Mouse (Mus musculus): ENCODE data around the gene Zeb2.

Zeb2 gene

GRCm38 (mm10) chr2:45094371-45094967, 22.7 kb downstream of the Zeb2 start:
- no peaks in the 10 kb centered on the region for H3K27me3 ChIP-seq (ENCODE audit: control insufficient read depth, insufficient read depth, low read length, poor library complexity, severe bottlenecking)

GRCm38 (mm10) chr2:45093479-45093878, 23.7 kb downstream of the Zeb2 start:
- Histone ChIP-seq H3K27me3 (ENCODE audit: control insufficient read depth, insufficient read depth, low read length, poor library complexity, severe bottlenecking) (no peaks in the 10 kb centered on the region), H3K36me3 (ENCODE audit: control insufficient read depth, insufficient read depth, low read length, poor library complexity, severe bottlenecking) (peaks cover 4% of the 10 kb centered on the region; the same call in 1 of the 2 replicates)
- no peak for DNase-seq (ENCODE audit: low read depth, low spot score)

More at GRCm38 (mm10) chr2:45094371-45094967, 22.7 kb downstream of the Zeb2 start:
- no peak for DNase-seq (ENCODE audit: low read depth, low spot score)
- H3K36me3 ChIP-seq (ENCODE audit: control insufficient read depth, insufficient read depth, low read length, poor library complexity, severe bottlenecking), result peaks cover 5% of the 10 kb centered on the region; the same call in 1 of the 2 replicates

GRCm38 (mm10) chr2:45092654-45093053, 24.5 kb downstream of the Zeb2 start:
- Histone ChIP-seq H3K27me3 (ENCODE audit: control insufficient read depth, insufficient read depth, low read length, poor library complexity, severe bottlenecking) (no peaks in the 10 kb centered on the region), H3K36me3 (ENCODE audit: control insufficient read depth, insufficient read depth, low read length, poor library complexity, severe bottlenecking) (peaks cover 4% of the 10 kb centered on the region; the same call in 1 of the 2 replicates)
- no peak for DNase-seq (ENCODE audit: low read depth, low spot score)

GRCm38 (mm10) chr2:45090529-45091297, 26.5 kb downstream of the Zeb2 start:
- no peaks in the 10 kb centered on the region; the same call in 1 of the 2 replicates for H3K36me3 ChIP-seq (ENCODE audit: control insufficient read depth, insufficient read depth, low read length, poor library complexity, severe bottlenecking)
- no peaks in the 10 kb centered on the region for H3K27me3 ChIP-seq (ENCODE audit: control insufficient read depth, insufficient read depth, low read length, poor library complexity, severe bottlenecking)
- no peak for DNase-seq (ENCODE audit: low read depth, low spot score)

- no peak for DNase-seq (ENCODE audit: low read depth, low spot score)
- H3K36me3 ChIP-seq (ENCODE audit: control insufficient read depth, insufficient read depth, low read length, poor library complexity, severe bottlenecking), result no peaks in the 10 kb centered on the region; the same call in 1 of the 2 replicates
- H3K27me3 ChIP-seq (ENCODE audit: control insufficient read depth, insufficient read depth, low read length, poor library complexity, severe bottlenecking), result no peaks in the 10 kb centered on the region
These were observed 28.0 kb downstream of the Zeb2 start for GRCm38 (mm10) chr2:45089251-45089530.

GRCm38 (mm10) chr2:45088435-45089250, 28.6 kb downstream of the Zeb2 start:
- Histone ChIP-seq H3K27me3 (ENCODE audit: control insufficient read depth, insufficient read depth, low read length, poor library complexity, severe bottlenecking) (no peaks in the 10 kb centered on the region), H3K36me3 (ENCODE audit: control insufficient read depth, insufficient read depth, low read length, poor library complexity, severe bottlenecking) (no peaks in the 10 kb centered on the region; the same call in 1 of the 2 replicates)
- DNase-seq (ENCODE audit: low read depth, low spot score), result no peak

- Histone ChIP-seq H3K36me3 (ENCODE audit: control insufficient read depth, insufficient read depth, low read length, poor library complexity, severe bottlenecking) (no peaks in the 10 kb centered on the region; the same call in 1 of the 2 replicates), H3K27me3 (ENCODE audit: control insufficient read depth, insufficient read depth, low read length, poor library complexity, severe bottlenecking) (no peaks in the 10 kb centered on the region)
- DNase-seq (ENCODE audit: low read depth, low spot score), result no peak
These were observed 30.0 kb downstream of the Zeb2 start for GRCm38 (mm10) chr2:45087208-45087607.

- Histone ChIP-seq H3K36me3 (ENCODE audit: control insufficient read depth, insufficient read depth, low read length, poor library complexity, severe bottlenecking) (no peaks in the 10 kb centered on the region; the same call in 1 of the 2 replicates), H3K27me3 (ENCODE audit: control insufficient read depth, insufficient read depth, low read length, poor library complexity, severe bottlenecking) (no peaks in the 10 kb centered on the region)
- no peak for DNase-seq (ENCODE audit: low read depth, low spot score)
These were observed 31.5 kb downstream of the Zeb2 start for GRCm38 (mm10) chr2:45085653-45086052.

GRCm38 (mm10) chr2:45083042-45083441, 34.2 kb downstream of the Zeb2 start:
- Histone ChIP-seq H3K27me3 (ENCODE audit: control insufficient read depth, insufficient read depth, low read length, poor library complexity, severe bottlenecking) (no peaks in the 10 kb centered on the region), H3K36me3 (ENCODE audit: control insufficient read depth, insufficient read depth, low read length, poor library complexity, severe bottlenecking) (no peaks in the 10 kb centered on the region; the same call in 1 of the 2 replicates)
- DNase-seq (ENCODE audit: low read depth, low spot score), result no peak

- no peaks in the 10 kb centered on the region for H3K27me3 ChIP-seq (ENCODE audit: control insufficient read depth, insufficient read depth, low read length, poor library complexity, severe bottlenecking)
- DNase-seq (ENCODE audit: low read depth, low spot score), result no peak
These were observed 35.6 kb downstream of the Zeb2 start for GRCm38 (mm10) chr2:45081559-45081958.

GRCm38 (mm10) chr2:45077938-45078487, 39.2 kb downstream of the Zeb2 start:
- H3K36me3 ChIP-seq (ENCODE audit: control insufficient read depth, insufficient read depth, low read length, poor library complexity, severe bottlenecking), result no peaks in the 10 kb centered on the region
- DNase-seq (ENCODE audit: low read depth, low spot score), result no peak
- no peaks in the 10 kb centered on the region for H3K27me3 ChIP-seq (ENCODE audit: control insufficient read depth, insufficient read depth, low read length, poor library complexity, severe bottlenecking)

More at GRCm38 (mm10) chr2:45081559-45081958, 35.6 kb downstream of the Zeb2 start:
- no peaks in the 10 kb centered on the region for H3K36me3 ChIP-seq (ENCODE audit: control insufficient read depth, insufficient read depth, low read length, poor library complexity, severe bottlenecking)

- DNase-seq (ENCODE audit: low read depth, low spot score), result no peak
- Histone ChIP-seq H3K36me3 (ENCODE audit: control insufficient read depth, insufficient read depth, low read length, poor library complexity, severe bottlenecking) (no peaks in the 10 kb centered on the region), H3K27me3 (ENCODE audit: control insufficient read depth, insufficient read depth, low read length, poor library complexity, severe bottlenecking) (no peaks in the 10 kb centered on the region)
These were observed 39.8 kb downstream of the Zeb2 start for GRCm38 (mm10) chr2:45077383-45077782.

- H3K27me3 ChIP-seq (ENCODE audit: control insufficient read depth, insufficient read depth, low read length, poor library complexity, severe bottlenecking), result no peaks in the 10 kb centered on the region
- no peak for DNase-seq (ENCODE audit: low read depth, low spot score)
These were observed 44.2 kb downstream of the Zeb2 start for GRCm38 (mm10) chr2:45073025-45073424.

GRCm38 (mm10) chr2:45071296-45071695, 45.9 kb downstream of the Zeb2 start:
- Histone ChIP-seq H3K27me3 (ENCODE audit: control insufficient read depth, insufficient read depth, low read length, poor library complexity, severe bottlenecking) (no peaks in the 10 kb centered on the region), H3K36me3 (ENCODE audit: control insufficient read depth, insufficient read depth, low read length, poor library complexity, severe bottlenecking) (no peaks in the 10 kb centered on the region)
- no peak for DNase-seq (ENCODE audit: low read depth, low spot score)

More at GRCm38 (mm10) chr2:45073025-45073424, 44.2 kb downstream of the Zeb2 start:
- no peaks in the 10 kb centered on the region for H3K36me3 ChIP-seq (ENCODE audit: control insufficient read depth, insufficient read depth, low read length, poor library complexity, severe bottlenecking)
